Comparison of ENCODE assay signal across 28 mouse cellular contexts in genomic region chr15:41314916-41315315, GRCm38 (mm10).
A peak's percentile ranks its signal among the peaks of the same experiment; 100 is the strongest.
DNase-seq lines count a peak whose midpoint lies in the region; ATAC-seq and TF ChIP-seq lines count a peak whose summit lies in the region.
"Had no signal": no experiment of that assay in that cellular context is flagged by ENCODE, and none has a peak within 500 bp of the region (broad histone marks: within the 10 kb centered on the region; RNA-seq: fewer than 3 reads in every experiment).

No protein-coding gene starts in this region.

- no peak overlapping the region for H3K9ac ChIP-seq in kidney, embryonic 15.5 days
- H3K9ac ChIP-seq: heart, embryonic 15.5 days; limb, embryonic 12.5 days; liver, embryonic 15.5 days; lung, embryonic 14.5 days; neural tube, embryonic 12.5 days had no signal

- H3K27ac ChIP-seq in kidney, embryonic 15.5 days: no peak overlapping the region
- H3K27ac ChIP-seq: heart, embryonic 15.5 days; left cerebral cortex, adult 2 months; limb, embryonic 12.5 days; liver, embryonic 15.5 days; midbrain, embryonic 10.5 days; neural tube, embryonic 12.5 days had no signal

- WGBS in kidney, embryonic 15.5 days: 76% methylated on average over 4 of the region's 4 CpGs

- peak; percentile 7 to 42 for DNase-seq in adrenal gland, adult (ENCODE audit: inconsistent age in 2 of 2, low spot score in 1 of 2)
- DNase-seq in adrenal gland, postnatal 25 days: no peak
- DNase-seq in kidney, postnatal 14 days: no peak
- peak; percentile 67 for DNase-seq in ZHBTc4 (ENCODE audit: low read depth, low spot score)
- DNase-seq in layer of hippocampus, adult 9-11 months: no peak
- DNase-seq: cerebellum, adult 18-20 months; cerebellum, postnatal 10 days; gastrocnemius, postnatal 10 days; kidney, adult 2 months; kidney, postnatal 25 days; lung, embryonic 14.5 days; lung, postnatal 14 days; right cerebral cortex, postnatal 25 days; spleen, adult 18-20 months; thymus, postnatal 14 days had no signal

- H3K36me3 ChIP-seq in kidney, embryonic 15.5 days: no peaks in the 10 kb centered on the region
- H3K36me3 ChIP-seq in E14TG2a.4 (ENCODE audit: insufficient read depth, low read length): no peaks in the 10 kb centered on the region
- H3K36me3 ChIP-seq: heart, embryonic 15.5 days; limb, embryonic 12.5 days; liver, embryonic 15.5 days; midbrain, embryonic 10.5 days; neural tube, embryonic 12.5 days had no signal

- TF ChIP-seq CTCF in E14TG2a.4 (conservative IDR thresholded peaks at IDR 0.05; ENCODE audit: low read length): no peak

- no peaks in the 10 kb centered on the region for H3K27me3 ChIP-seq in kidney, embryonic 15.5 days
- H3K27me3 ChIP-seq in E14TG2a.4 (ENCODE audit: insufficient read depth, low read length): no peaks in the 10 kb centered on the region
- H3K27me3 ChIP-seq: CH12.LX; heart, embryonic 15.5 days; limb, embryonic 12.5 days; liver, embryonic 15.5 days; neural tube, embryonic 12.5 days had no signal

- ATAC-seq in kidney, embryonic 15.5 days (replicated peaks; ENCODE audit: low FRiP score): 0 out of 2 replicates have a peak, but pooled peaks have one; percentile 15
- ATAC-seq: hindbrain, embryonic 16.5 days; midbrain, embryonic 16.5 days had no signal

- no peak overlapping the region for H3K4me3 ChIP-seq in kidney, embryonic 15.5 days (replicated peaks)
- peak overlapping the region; percentile 60 for H3K4me3 ChIP-seq in E14TG2a.4 (replicated peaks; ENCODE audit: low read length)
- H3K4me3 ChIP-seq: erythroblast, embryonic 14.5 days; heart, embryonic 15.5 days; left cerebral cortex, adult 2 months; limb, embryonic 12.5 days; liver, embryonic 15.5 days; midbrain, embryonic 10.5 days; myocyte; neural tube, embryonic 12.5 days had no signal

- no peaks in the 10 kb centered on the region for H3K4me1 ChIP-seq in kidney, embryonic 15.5 days
- peaks cover 16% of the 10 kb centered on the region for H3K4me1 ChIP-seq in E14TG2a.4 (replicated peaks; ENCODE audit: low read depth, low read length)
- H3K4me1 ChIP-seq: heart, embryonic 15.5 days; limb, embryonic 12.5 days; liver, embryonic 15.5 days; midbrain, embryonic 10.5 days; neural tube, embryonic 12.5 days had no signal

- H3K4me2 ChIP-seq in kidney, embryonic 15.5 days: no peak overlapping the region
- H3K4me2 ChIP-seq: heart, embryonic 15.5 days; limb, embryonic 12.5 days; liver, embryonic 15.5 days; lung, embryonic 14.5 days; neural tube, embryonic 12.5 days had no signal

- H3K9me3 ChIP-seq in kidney, embryonic 15.5 days (replicated peaks): no peaks in the 10 kb centered on the region
- H3K9me3 ChIP-seq in E14TG2a.4 (ENCODE audit: low read length): no peaks in the 10 kb centered on the region
- H3K9me3 ChIP-seq: heart, embryonic 15.5 days; limb, embryonic 12.5 days; liver, embryonic 15.5 days; midbrain, embryonic 10.5 days; neural tube, embryonic 12.5 days had no signal

Comparison
In these comparisons a context has a peak if more than half of its experiments do, and no peak if none do; other contexts are left out.
1. DNase-seq: peak in adrenal gland, adult (2 of 2) and ZHBTc4 (single experiment); none in adrenal gland, postnatal 25 days (single experiment), kidney, postnatal 14 days (single experiment) and layer of hippocampus, adult 9-11 months (single experiment).